Mouse (Mus musculus): ENCODE data around the gene Olfr142. TPM values are rescaled to one million over a fixed set of nuclear protein-coding genes. Genes with fewer than 3 reads are reported as not detected.
"Not testable (repeated sequence)": the region's sequence is repeated elsewhere in the genome, so short reads cannot be mapped to it uniquely, and the experiment has no call there.

The Olfr142 gene
- not detected in 2 replicates for polyA plus RNA-seq (2016; fragmentation: Nextera tagmentation; extraction: Ambion mirVana)

DNA sequence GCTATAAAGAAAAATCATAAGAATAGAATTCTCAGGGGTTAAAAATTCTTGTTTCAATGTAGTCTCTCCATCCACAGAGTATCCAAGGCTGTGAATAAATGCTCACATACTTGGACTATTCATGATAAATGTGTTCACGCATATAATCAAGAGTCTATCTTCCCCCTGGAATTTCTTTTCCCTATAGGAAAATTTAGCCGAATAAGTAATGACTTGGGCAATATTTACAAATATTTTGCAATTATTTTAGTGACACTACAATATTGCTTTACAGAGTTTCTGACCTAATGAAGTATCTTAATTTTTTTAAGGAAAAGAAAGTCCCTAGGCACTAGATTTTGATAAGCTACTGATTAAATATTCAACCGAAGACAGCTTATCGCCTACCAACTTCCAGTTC, at the start of gene Olfr142:
Gene Olfr142 (minus strand): TSS at position 101 of the 400 bp plus-strand sequence.
- Histone ChIP-seq H3K36me3 (replicated peaks) (no peaks in the 10 kb centered on the region), H3K27me3 (ENCODE audit: poor library complexity, severe bottlenecking) (no peaks in the 10 kb centered on the region), H3K9me3 (no peaks in the 10 kb centered on the region), H3K4me1 (no peaks in the 10 kb centered on the region), H3K4me3 (no peak within 1 kb of the TSS), H3K27ac (no peak within 1 kb of the TSS)
- 93% methylated on average over 4 of the region's 4 CpGs for WGBS
- no peak for DNase-seq (ENCODE audit: extremely low spot score, low spot score)

DNA sequence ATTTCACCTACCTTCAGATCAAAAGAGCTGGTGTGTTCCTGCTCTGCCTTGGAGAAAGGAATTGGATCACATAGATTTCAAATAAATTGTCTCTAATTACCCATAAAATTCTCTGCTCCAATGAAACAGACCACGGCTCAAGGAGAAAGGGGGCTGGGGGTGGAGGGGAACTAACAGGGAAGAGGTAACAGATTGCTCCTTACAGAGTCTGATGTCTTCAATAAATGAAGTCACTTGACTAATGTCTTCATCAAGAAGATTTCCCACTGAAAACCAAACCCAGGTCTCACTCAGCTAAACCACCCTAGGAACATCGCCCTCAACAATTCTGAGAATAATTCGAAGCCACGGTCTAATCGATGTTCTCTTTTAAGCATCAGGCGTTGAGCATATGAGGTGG, 35.3 kb upstream of the Olfr142 start, which contains the start of gene Olfr1272:
Gene Olfr1272 (minus strand): TSS at position 101 of the 400 bp plus-strand sequence.
- Histone ChIP-seq H3K4me1 (no peaks in the 10 kb centered on the region), H3K9me3 (no peaks in the 10 kb centered on the region), H3K27ac (no peak within 1 kb of the TSS), H3K36me3 (replicated peaks) (no peaks in the 10 kb centered on the region), H3K4me3 (no peak within 1 kb of the TSS), H3K27me3 (ENCODE audit: poor library complexity, severe bottlenecking) (no peaks in the 10 kb centered on the region)
- DNase-seq (ENCODE audit: extremely low spot score, low spot score): no peak
- WGBS: 83% methylated on average over 6 of the region's 6 CpGs

GRCm38 (mm10) chr2:90270932-90271331, 13.5 kb upstream of the Olfr142 start, which contains the start of gene Olfr1271:
Olfr1271 (minus strand) TSS chr2:90271032.
- Histone ChIP-seq H3K27me3 (ENCODE audit: poor library complexity, severe bottlenecking) (no peaks in the 10 kb centered on the region), H3K4me1 (no peaks in the 10 kb centered on the region), H3K27ac (no peak within 1 kb of the TSS), H3K4me3 (no peak within 1 kb of the TSS), H3K9me3 (no peaks in the 10 kb centered on the region), H3K36me3 (replicated peaks) (no peaks in the 10 kb centered on the region)
- DNase-seq (ENCODE audit: extremely low spot score, low spot score): no peak
- WGBS: 94% methylated on average over 2 of the region's 2 CpGs

DNA sequence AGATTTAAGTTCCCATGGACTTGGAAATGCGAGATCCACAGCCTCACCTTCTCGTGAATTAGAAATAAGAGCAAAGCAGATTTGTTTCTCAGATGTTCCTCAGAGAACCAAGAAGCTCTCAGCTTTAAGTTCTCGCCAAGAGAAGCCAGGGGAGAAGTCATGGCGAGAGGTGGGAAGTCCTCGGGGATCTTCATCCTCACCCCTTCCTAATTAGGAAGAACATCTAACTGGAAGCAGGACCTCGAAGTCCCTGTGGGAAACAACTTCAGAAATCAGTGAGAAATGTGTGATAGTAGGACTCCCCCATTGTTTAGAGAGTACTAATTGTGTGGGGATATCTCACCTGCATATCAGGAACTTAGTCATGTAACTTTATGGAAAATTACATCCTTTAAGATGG, 33.0 kb downstream of the Olfr142 start, which contains the start of gene Olfr1506:
Gene Olfr1506 (minus strand): TSS at position 101 of the 400 bp plus-strand sequence.
- H3K36me3 ChIP-seq (replicated peaks); H3K4me3 ChIP-seq; H3K27ac ChIP-seq; H3K27me3 ChIP-seq (ENCODE audit: poor library complexity, severe bottlenecking); H3K9me3 ChIP-seq; DNase-seq (ENCODE audit: extremely low spot score, low spot score); H3K4me1 ChIP-seq: not testable (repeated sequence)
- no CpG with 5 or more reads among the region's 6 CpGs for WGBS

Other genes starting within 250 kb of the Olfr142 start
- not detected in 2 replicates for gene Olfr1263, start 245.5 kb downstream of the Olfr142 start, polyA plus RNA-seq (2016; fragmentation: Nextera tagmentation; extraction: Ambion mirVana)
- gene Olfr1264, start 232.0 kb downstream of the Olfr142 start, polyA plus RNA-seq (2016; fragmentation: Nextera tagmentation; extraction: Ambion mirVana): not detected in 2 replicates
- gene Olfr1265, start 222.3 kb downstream of the Olfr142 start, polyA plus RNA-seq (2016; fragmentation: Nextera tagmentation; extraction: Ambion mirVana): not detected in 2 replicates
- not detected in 2 replicates for gene Olfr140, start 194.0 kb downstream of the Olfr142 start, polyA plus RNA-seq (2016; fragmentation: Nextera tagmentation; extraction: Ambion mirVana)
- gene Olfr1269, start 136.2 kb downstream of the Olfr142 start, polyA plus RNA-seq (2016; fragmentation: Nextera tagmentation; extraction: Ambion mirVana): not detected in 2 replicates
- gene Olfr32, start 115.3 kb downstream of the Olfr142 start, polyA plus RNA-seq (2016; fragmentation: Nextera tagmentation; extraction: Ambion mirVana): not detected in 2 replicates
- not detected in 2 replicates for gene Olfr1270, start 104.5 kb downstream of the Olfr142 start, polyA plus RNA-seq (2016; fragmentation: Nextera tagmentation; extraction: Ambion mirVana)
- not detected in 2 replicates for gene Olfr1506, start 33.1 kb downstream of the Olfr142 start, polyA plus RNA-seq (2016; fragmentation: Nextera tagmentation; extraction: Ambion mirVana)
- gene Olfr1271, start 13.4 kb upstream of the Olfr142 start, polyA plus RNA-seq (2016; fragmentation: Nextera tagmentation; extraction: Ambion mirVana): not detected in 2 replicates
- not detected in 2 replicates for gene Olfr1272, start 35.2 kb upstream of the Olfr142 start, polyA plus RNA-seq (2016; fragmentation: Nextera tagmentation; extraction: Ambion mirVana)
- 0.06 TPM in 1 of 2 replicates, not detected in the other for gene Gm13769, start 64.6 kb upstream of the Olfr142 start, polyA plus RNA-seq (2016; fragmentation: Nextera tagmentation; extraction: Ambion mirVana)
- not detected in 2 replicates for gene Olfr1274-ps, start 141.1 kb upstream of the Olfr142 start, polyA plus RNA-seq (2016; fragmentation: Nextera tagmentation; extraction: Ambion mirVana)

All from forebrain, embryonic 10.5 days (tissue).